Mouse (Mus musculus) kidney, embryonic 16.5 days (tissue): ENCODE data around the gene Gnaz. TPM values are rescaled to one million over a fixed set of nuclear protein-coding genes. Genes with fewer than 3 reads are reported as not detected.
A peak's percentile ranks its signal among the peaks of the same experiment; 100 is the strongest.

ENCODE experiments used
- ATAC-seq: fragments of 200-750 bp; cut with Nextera tagmentation; 2 replicates; pipeline ENCODE4 v1.8.0; 2017; ENCODE audit warnings: moderate TSS enrichment; ENCODE audit not compliant: low FRiP score, low TSS enrichment
- H3K27ac ChIP-seq: fragments of 300-500 bp; sonication (generic); 2 replicates; pipeline ENCODE4 v1.5.1; 2014; ENCODE audit warnings: low read length
- H3K27me3 ChIP-seq: fragments of 300-500 bp; sonication (generic); 2 replicates; pipeline ENCODE4 v1.6.1; 2014; ENCODE audit warnings: low read length, control low read depth, mixed read lengths; ENCODE audit not compliant: insufficient read depth
- H3K36me3 ChIP-seq: fragments of 300-500 bp; sonication (generic); 2 replicates; pipeline ENCODE4 v1.6.1; 2014; ENCODE audit warnings: low read length, control low read depth, mixed read lengths; ENCODE audit not compliant: insufficient read depth
- H3K4me1 ChIP-seq: fragments of 300-500 bp; sonication (generic); 2 replicates; pipeline ENCODE4 v1.6.1; 2014; ENCODE audit warnings: low read length, control low read depth, mixed read lengths; ENCODE audit not compliant: insufficient read depth
- H3K4me2 ChIP-seq: fragments of 300-500 bp; sonication (generic); replicated peaks from 2 replicates; pipeline ENCODE4 v1.6.1; 2014; ENCODE audit warnings: low read depth, low read length
- H3K4me3 ChIP-seq: fragments of 300-500 bp; sonication (generic); 2 replicates; pipeline ENCODE4 v1.5.1; 2014; ENCODE audit warnings: mild to moderate bottlenecking, low read length
- H3K9ac ChIP-seq: fragments of 300-500 bp; sonication (generic); replicated peaks from 2 replicates; pipeline ENCODE4 v1.6.1; 2014; ENCODE audit warnings: low read length
- H3K9me3 ChIP-seq: fragments of 300-500 bp; sonication (generic); 2 replicates; pipeline ENCODE4 v1.6.1; 2016; ENCODE audit warnings: low read length, control low read depth
- whole genome bisulfite sequencing: fragments of 180-500 bp; shearing (Covaris S2); extraction: QIAGEN DNeasy Blood & Tissue Kit; methylation state at CpG from one replicate; pipeline ENCODE4 v1.1.7; 2014; 5-methylcytosine and 5-hydroxymethylcytosine counted together
- polyA plus RNA-seq: library from polyadenylated mRNA; unstranded; fragments of >200 nt; fragmentation: Nextera tagmentation; extraction: Ambion mirVana; gene quantifications from 2 replicates; pipeline ENCODE4 v1.2.1, GENCODE M21; 2015

The Gnaz gene
- polyA plus RNA-seq, 1 experiment from 2014 or later: 6.2 TPM

DNA sequence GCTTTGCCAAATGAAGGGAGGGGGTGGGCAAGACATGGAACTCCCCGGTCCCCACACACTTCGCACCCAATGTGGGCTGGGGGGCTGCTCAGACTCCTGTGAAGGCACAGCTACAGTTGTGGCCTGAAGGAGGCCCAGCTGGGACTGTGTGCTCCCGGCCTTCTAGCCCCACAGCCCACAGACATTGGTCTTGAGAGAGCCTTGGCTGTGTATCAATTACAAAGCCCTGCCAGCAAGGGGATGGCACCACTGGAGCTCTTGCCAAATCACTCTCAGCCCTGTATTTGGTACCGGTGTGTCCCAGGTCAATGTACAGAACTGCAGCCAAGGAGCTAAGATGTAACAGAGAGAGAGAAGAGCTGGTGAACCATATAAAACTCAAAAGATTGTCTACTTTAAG, 49.5 kb downstream of the Gnaz start:
- ATAC-seq: no peak
- no peaks in the 10 kb centered on the region for H3K9me3 ChIP-seq
- no peak overlapping the region for H3K27ac ChIP-seq
- no peaks in the 10 kb centered on the region for H3K4me1 ChIP-seq
- H3K9ac ChIP-seq: no peak overlapping the region
- no peak overlapping the region for H3K4me3 ChIP-seq
- H3K27me3 ChIP-seq: no peaks in the 10 kb centered on the region
- H3K36me3 ChIP-seq: no peaks in the 10 kb centered on the region
- H3K4me2 ChIP-seq: no peak overlapping the region
- WGBS: 84% methylated on average over 4 of the region's 4 CpGs

DNA sequence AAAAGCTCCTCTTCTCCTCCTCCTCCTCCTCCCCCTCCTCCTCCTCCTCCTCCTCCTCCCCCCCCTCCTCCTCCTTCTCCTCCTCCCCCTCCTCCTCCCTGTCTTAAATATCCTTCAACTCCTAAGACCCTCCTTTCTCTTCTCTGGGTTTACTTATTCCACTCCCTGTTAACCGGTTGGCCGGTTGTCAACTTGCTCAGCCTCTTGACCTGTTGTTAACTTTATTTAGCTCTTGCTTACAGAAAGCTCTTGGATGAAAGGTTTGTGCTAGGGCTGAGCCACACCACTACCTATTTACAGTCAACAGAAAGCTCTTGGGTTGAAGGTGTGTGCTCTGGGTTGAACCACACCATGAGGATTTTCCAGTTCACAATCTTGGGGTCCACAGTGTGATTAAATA, 53.3 kb downstream of the Gnaz start:
- 12% methylated on average over 2 of the region's 2 CpGs for WGBS
- Histone ChIP-seq H3K36me3 (no peaks in the 10 kb centered on the region), H3K9ac (no peak overlapping the region), H3K27ac (no peak overlapping the region), H3K27me3 (no peaks in the 10 kb centered on the region), H3K4me3 (no peak overlapping the region), H3K4me2 (no peak overlapping the region), H3K9me3 (no peaks in the 10 kb centered on the region), H3K4me1 (no peaks in the 10 kb centered on the region)
- peak; percentile 20; the same call in 1 of the 2 replicates for ATAC-seq

DNA sequence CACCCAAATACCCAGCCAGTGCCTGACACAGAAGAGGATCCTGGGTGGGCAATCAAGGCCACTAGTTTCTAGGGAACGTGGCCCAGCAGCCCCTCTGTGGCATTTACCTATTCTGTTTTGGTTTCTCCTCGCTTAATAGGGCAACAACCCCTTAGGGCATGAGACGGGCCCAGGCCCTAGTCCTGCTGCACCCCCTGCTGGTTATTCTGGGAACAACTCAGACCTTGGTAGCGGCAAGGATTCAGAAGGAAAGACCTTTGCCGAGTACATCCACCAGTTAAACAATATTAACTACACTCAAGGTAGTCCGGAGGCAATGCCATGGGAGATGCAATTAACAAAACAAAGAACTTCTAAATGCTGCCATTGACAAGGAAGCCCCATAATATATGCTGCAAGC, 54.2 kb downstream of the Gnaz start:
- no peak overlapping the region for H3K4me3 ChIP-seq
- no peaks in the 10 kb centered on the region for H3K36me3 ChIP-seq
- no peaks in the 10 kb centered on the region for H3K27me3 ChIP-seq
- no peaks in the 10 kb centered on the region for H3K9me3 ChIP-seq
- no peaks in the 10 kb centered on the region for H3K4me1 ChIP-seq
- no peak overlapping the region for H3K27ac ChIP-seq
- ATAC-seq: peak; percentile 28; the same call in 1 of the 2 replicates
- H3K9ac ChIP-seq: no peak overlapping the region
- H3K4me2 ChIP-seq: no peak overlapping the region
- WGBS: 9% methylated on average over 6 of the region's 6 CpGs

DNA sequence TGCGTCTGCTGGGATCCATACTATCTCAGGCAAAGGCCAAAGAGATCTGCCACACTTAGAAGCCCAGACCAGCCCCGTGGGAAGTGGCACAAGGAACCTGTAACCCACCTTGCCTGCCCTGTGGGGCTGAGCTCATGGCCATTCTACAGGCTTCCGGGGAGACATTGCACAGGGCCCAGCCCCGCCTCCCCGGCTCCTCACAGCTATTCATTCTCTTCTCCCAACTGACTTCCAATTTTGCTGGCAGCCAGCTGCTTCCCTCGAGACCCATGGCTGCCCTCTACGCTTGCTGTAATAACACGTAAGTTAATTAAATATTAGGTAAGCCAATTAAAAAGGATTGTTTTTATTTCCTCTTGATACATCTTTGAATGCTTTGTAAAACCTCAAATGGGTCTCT, 59.5 kb downstream of the Gnaz start:
- no peak for ATAC-seq
- Histone ChIP-seq H3K27me3 (no peaks in the 10 kb centered on the region), H3K4me2 (no peak overlapping the region), H3K36me3 (no peaks in the 10 kb centered on the region), H3K9ac (no peak overlapping the region), H3K4me3 (no peak overlapping the region), H3K9me3 (no peaks in the 10 kb centered on the region), H3K27ac (no peak overlapping the region), H3K4me1 (no peaks in the 10 kb centered on the region)
- WGBS: 70% methylated on average over 8 of the region's 8 CpGs

DNA sequence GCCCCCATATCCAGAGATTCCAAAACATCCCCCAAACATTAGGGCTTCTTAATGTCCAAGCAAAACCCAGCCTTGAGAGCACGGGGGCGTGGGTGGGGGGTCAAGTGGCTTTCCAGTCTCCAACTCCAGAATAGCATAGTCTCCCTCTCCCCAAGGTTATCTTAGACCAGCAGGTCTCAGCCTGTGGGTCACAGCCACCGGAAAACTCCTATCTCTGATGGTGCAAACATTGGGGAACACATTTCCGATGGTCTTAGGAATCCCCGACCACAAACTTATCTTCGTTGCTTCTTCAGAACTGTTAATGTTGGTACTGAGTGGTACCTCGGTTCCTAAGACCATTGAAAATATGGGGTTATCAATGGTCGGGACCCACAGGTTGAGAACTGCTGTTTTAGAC, 61.8 kb downstream of the Gnaz start:
- ATAC-seq: no peak
- Histone ChIP-seq H3K27ac (no peak overlapping the region), H3K36me3 (no peaks in the 10 kb centered on the region), H3K9ac (no peak overlapping the region), H3K4me3 (no peak overlapping the region), H3K4me2 (no peak overlapping the region), H3K9me3 (no peaks in the 10 kb centered on the region), H3K27me3 (no peaks in the 10 kb centered on the region), H3K4me1 (peaks cover 8% of the 10 kb centered on the region)
- WGBS: 89% methylated on average over 8 of the region's 8 CpGs

DNA sequence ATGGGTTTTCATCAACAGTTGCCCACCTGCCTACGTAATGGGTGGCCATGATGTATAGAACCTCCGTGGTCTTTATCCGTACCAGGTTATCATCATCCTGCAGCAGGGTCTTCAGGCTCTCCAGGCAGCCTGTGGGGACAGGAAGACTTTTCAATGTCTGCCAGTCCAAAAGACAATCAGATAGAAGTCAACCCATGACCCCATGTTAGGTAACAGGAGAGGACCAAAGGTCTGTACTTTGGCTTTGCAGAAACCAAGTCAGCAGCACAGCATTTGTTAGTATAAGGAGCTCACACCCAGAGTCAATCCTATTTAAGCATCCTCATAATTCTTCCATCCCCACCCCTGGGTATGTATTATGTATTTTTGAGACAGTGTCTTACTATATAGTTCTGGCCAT, 62.7 kb downstream of the Gnaz start:
- no peak overlapping the region for H3K4me3 ChIP-seq
- H3K4me1 ChIP-seq: peaks cover 8% of the 10 kb centered on the region
- H3K36me3 ChIP-seq: no peaks in the 10 kb centered on the region
- H3K27me3 ChIP-seq: no peaks in the 10 kb centered on the region
- no peaks in the 10 kb centered on the region for H3K9me3 ChIP-seq
- no peak overlapping the region for H3K4me2 ChIP-seq
- 95% methylated on average over 3 of the region's 3 CpGs for WGBS
- no peak overlapping the region for H3K9ac ChIP-seq
- no peak for ATAC-seq
- H3K27ac ChIP-seq: no peak overlapping the region

DNA sequence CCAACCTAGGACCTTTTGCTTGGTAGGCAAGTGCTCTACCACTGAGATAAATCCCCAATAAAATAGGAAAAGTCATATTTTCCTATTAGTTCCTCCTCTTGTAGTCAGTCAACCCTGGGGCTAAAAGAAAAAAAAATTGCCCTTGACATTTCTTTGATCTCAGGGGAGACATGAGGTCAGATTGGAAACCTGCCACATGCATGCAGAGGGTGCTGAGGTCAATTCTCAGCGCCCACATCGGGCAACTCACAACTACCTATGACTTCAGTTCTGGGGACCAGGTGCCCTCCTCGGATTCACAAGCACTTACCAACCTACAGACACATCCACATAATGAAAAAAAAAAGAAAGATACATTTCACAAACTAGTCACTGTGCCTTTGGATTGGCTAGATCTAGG, 63.3 kb downstream of the Gnaz start:
- no peaks in the 10 kb centered on the region for H3K36me3 ChIP-seq
- no peak for ATAC-seq
- no peaks in the 10 kb centered on the region for H3K9me3 ChIP-seq
- H3K4me2 ChIP-seq: no peak overlapping the region
- no peak overlapping the region for H3K4me3 ChIP-seq
- 73% methylated on average over 3 of the region's 3 CpGs for WGBS
- no peak overlapping the region for H3K27ac ChIP-seq
- H3K27me3 ChIP-seq: no peaks in the 10 kb centered on the region
- peaks cover 8% of the 10 kb centered on the region for H3K4me1 ChIP-seq
- H3K9ac ChIP-seq: no peak overlapping the region

DNA sequence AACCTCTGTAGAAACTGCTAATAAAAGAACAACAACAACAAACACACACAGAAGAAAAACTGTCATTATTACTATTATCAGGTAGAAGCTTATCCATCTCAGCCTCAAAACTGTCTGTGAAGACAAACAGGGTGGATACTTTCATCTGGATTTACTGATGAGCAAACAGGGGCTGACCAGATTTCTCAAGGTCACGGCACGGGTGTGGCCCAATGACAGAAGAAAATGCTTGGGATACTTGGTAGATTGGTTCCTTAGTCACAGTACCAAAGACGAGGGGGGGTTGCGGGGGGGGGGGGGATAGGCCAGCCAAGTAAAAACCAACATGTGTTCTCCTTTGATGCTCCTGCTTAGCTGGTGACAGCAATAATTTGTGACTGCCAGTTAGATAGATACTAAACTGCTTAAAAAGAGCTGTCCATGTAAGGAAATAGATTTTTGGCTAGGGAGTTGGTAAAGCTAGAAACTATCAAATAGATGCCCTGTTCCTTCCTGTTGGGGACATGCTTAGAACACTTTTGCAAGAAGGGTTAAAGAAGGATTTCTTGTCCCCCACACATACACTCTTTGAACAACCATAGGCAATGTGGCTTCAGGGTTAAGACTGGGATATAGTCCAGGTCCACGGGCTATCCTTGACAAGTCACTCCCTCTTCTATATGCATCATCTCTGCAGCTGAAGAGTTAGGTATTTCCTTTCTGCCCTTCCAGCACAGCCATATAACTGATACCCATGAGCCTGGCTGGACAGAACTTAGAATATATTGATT, 64.6 kb downstream of the Gnaz start:
- Histone ChIP-seq H3K4me2 (no peak overlapping the region), H3K9ac (no peak overlapping the region), H3K9me3 (no peaks in the 10 kb centered on the region), H3K36me3 (no peaks in the 10 kb centered on the region), H3K4me3 (no peak overlapping the region), H3K27ac (no peak overlapping the region), H3K27me3 (no peaks in the 10 kb centered on the region), H3K4me1 (peaks cover 10% of the 10 kb centered on the region)
- ATAC-seq: no peak
- WGBS: 62% methylated on average over 5 of the region's 5 CpGs

DNA sequence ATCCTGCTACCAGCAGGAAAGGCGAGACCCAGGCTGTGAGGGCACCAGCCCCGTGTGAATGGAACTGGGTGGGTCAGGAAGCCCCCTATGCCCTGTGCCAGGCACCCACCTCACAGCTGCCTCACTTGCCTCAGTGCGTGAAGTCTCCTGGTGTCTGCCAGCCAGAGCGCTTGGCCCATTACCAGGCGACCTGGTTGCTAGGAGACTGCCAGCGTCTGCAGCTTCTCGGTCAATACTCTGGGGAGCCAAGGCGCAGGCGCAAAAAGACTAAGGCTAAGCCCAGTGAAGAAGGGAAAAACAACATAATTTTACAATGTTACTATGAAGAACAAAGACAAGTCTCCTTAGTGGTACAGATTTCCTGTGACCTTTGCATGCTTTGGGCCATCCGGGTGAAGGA, 65.4 kb downstream of the Gnaz start, which contains the start of gene Rsph14:
Gene Rsph14, minus strand, starts transcription at position 192 of the 400 bp plus-strand sequence.
- H3K27me3 ChIP-seq: no peaks in the 10 kb centered on the region
- no peaks in the 10 kb centered on the region for H3K36me3 ChIP-seq
- ATAC-seq: no peak
- H3K4me2 ChIP-seq: no peak within 1 kb of the TSS
- no peak within 1 kb of the TSS for H3K27ac ChIP-seq
- H3K4me3 ChIP-seq: no peak within 1 kb of the TSS
- peaks cover 12% of the 10 kb centered on the region for H3K4me1 ChIP-seq
- no peak within 1 kb of the TSS for H3K9ac ChIP-seq
- no peaks in the 10 kb centered on the region for H3K9me3 ChIP-seq
- 14% methylated on average over 10 of the region's 10 CpGs for WGBS

DNA sequence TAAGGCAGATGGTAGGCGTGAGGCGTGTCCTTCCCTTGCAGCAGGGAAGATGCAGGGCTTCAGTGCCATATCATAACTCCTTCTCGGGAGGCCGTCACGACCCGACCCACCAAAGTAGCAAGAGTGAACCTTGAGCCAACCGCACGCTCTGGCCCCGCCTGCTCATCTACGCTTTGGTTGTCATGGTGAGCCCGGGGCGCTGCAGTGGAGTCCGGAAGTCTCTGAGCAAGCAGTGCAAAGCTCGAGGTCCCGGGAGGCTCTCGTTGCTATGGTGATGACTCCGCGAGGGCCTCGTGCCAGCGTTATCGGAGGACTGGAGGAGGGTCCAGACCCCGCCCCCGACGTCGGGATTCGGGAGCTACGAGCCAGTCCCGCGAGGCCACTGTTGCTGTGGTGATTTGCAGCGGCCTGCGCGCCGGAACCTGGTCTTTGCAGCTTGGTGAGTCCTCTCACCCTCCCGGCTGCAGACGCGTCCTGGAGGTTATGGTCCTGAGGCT, 70.0 kb downstream of the Gnaz start, which contains the start of gene Rab36:
Gene Rab36, plus strand, starts transcription at position 176 of the 497 bp plus-strand sequence.
- H3K4me3 ChIP-seq: peak within 1 kb of the TSS; percentile 57
- H3K27ac ChIP-seq: peak within 1 kb of the TSS; percentile 74; the same call in 1 of the 2 replicates
- H3K9me3 ChIP-seq: no peaks in the 10 kb centered on the region
- no peaks in the 10 kb centered on the region for H3K36me3 ChIP-seq
- H3K27me3 ChIP-seq: no peaks in the 10 kb centered on the region
- ATAC-seq: peak; percentile 97
- peak within 1 kb of the TSS; percentile 70 for H3K9ac ChIP-seq
- peaks cover 15% of the 10 kb centered on the region for H3K4me1 ChIP-seq
- WGBS: under 1% methylated on average over 36 of the region's 36 CpGs
- H3K4me2 ChIP-seq: peak within 1 kb of the TSS; percentile 82
